Mouse (Mus musculus) central nervous system, embryonic 11.5 days (tissue): ENCODE results near the gene Agfg2. TPM values are rescaled to one million over a fixed set of nuclear protein-coding genes. Genes with fewer than 3 reads are reported as not detected.

ENCODE experiments used
- polyA plus RNA-seq: library from polyadenylated mRNA; depleted of rRNA; stranded (reverse); fragments of >200 nt; gene quantifications from 2 replicates; pipeline ENCODE4 v1.2.3, GENCODE M21; 2012; rRNA removed

Gene Agfg2
- polyA plus RNA-seq, result 17.6 and 35.0 TPM in 2 replicates

GRCm38 (mm10) chr5:137684294-137685123 is at the start of gene Agfg2:
Gene Agfg2 (minus strand): TSS chr5:137684726.

GRCm38 (mm10) chr5:137645652-137646091 is 38.9 kb downstream of the Agfg2 start, which contains the start of gene Irs3:
Gene Irs3 (minus strand): TSS chr5:137645714.

GRCm38 (mm10) chr5:137641054-137641453 is 43.5 kb downstream of the Agfg2 start, which contains the start of gene Sap25:
Gene Sap25 (plus strand): TSS chr5:137641334.

GRCm38 (mm10) chr5:137628498-137629305 is 55.8 kb downstream of the Agfg2 start, which contains the start of the genes Fbxo24, Lrch4 and Gm20605:
Gene Fbxo24 (minus strand): TSS chr5:137629002.
Gene Lrch4 (plus strand): TSS chr5:137629121.
Gene Gm20605 (plus strand): TSS chr5:137629175.

GRCm38 (mm10) chr5:137613550-137613949 is 71.0 kb downstream of the Agfg2 start, which contains the start of gene Pcolce:
Gene Pcolce (minus strand): TSS chr5:137613784.

GRCm38 (mm10) chr5:137600619-137601364 is 83.7 kb downstream of the Agfg2 start, which contains the start of gene Mospd3:
Gene Mospd3 (minus strand): TSS chr5:137601058.

Other genes starting within 250 kb of the Agfg2 start
- 0.20 and 0.22 TPM in 2 replicates for gene Zan, start 207.7 kb downstream of the Agfg2 start, polyA plus RNA-seq
- 37.8 and 38.1 TPM in 2 replicates for gene Pop7, start 182.2 kb downstream of the Agfg2 start, polyA plus RNA-seq
- 49.3 and 96.6 TPM in 2 replicates for gene Gigyf1, start 166.2 kb downstream of the Agfg2 start, polyA plus RNA-seq
- 0.14 and 0.25 TPM in 2 replicates for gene Epo, start 151.5 kb downstream of the Agfg2 start, polyA plus RNA-seq
- 496 and 503 TPM in 2 replicates for gene Gnb2, start 151.2 kb downstream of the Agfg2 start, polyA plus RNA-seq
- 35.3 and 37.2 TPM in 2 replicates for gene Actl6b, start 131.2 kb downstream of the Agfg2 start, polyA plus RNA-seq
- 4.9 and 5.7 TPM in 2 replicates for gene Tfr2, start 114.9 kb downstream of the Agfg2 start, polyA plus RNA-seq
- gene Mospd3, start 83.7 kb downstream of the Agfg2 start, polyA plus RNA-seq, result 31.8 and 36.3 TPM in 2 replicates
- 56.3 and 103 TPM in 2 replicates for gene Pcolce, start 70.9 kb downstream of the Agfg2 start, polyA plus RNA-seq
- 0.35 and 0.37 TPM in 2 replicates for gene Fbxo24, start 55.7 kb downstream of the Agfg2 start, polyA plus RNA-seq
- 24.1 and 30.8 TPM in 2 replicates for gene Lrch4, start 55.6 kb downstream of the Agfg2 start, polyA plus RNA-seq
- gene Gm20605, start 55.6 kb downstream of the Agfg2 start, polyA plus RNA-seq, result 16.3 and 21.2 TPM in 2 replicates
- 29.4 and 31.0 TPM in 2 replicates for gene Sap25, start 43.4 kb downstream of the Agfg2 start, polyA plus RNA-seq
- gene Irs3, start 39.0 kb downstream of the Agfg2 start, polyA plus RNA-seq, result 0.11 and 0.15 TPM in 2 replicates
- gene Nyap1, start 56.9 kb upstream of the Agfg2 start, polyA plus RNA-seq, result 40.0 and 67.1 TPM in 2 replicates
- gene Tsc22d4, start 61.0 kb upstream of the Agfg2 start, polyA plus RNA-seq, result 35.3 and 42.8 TPM in 2 replicates
- gene Ppp1r35, start 94.1 kb upstream of the Agfg2 start, polyA plus RNA-seq, result 45.8 and 159 TPM in 2 replicates
- 35.3 and 36.9 TPM in 2 replicates for gene Mepce, start 102.9 kb upstream of the Agfg2 start, polyA plus RNA-seq
- gene Zcwpw1, start 103.1 kb upstream of the Agfg2 start, polyA plus RNA-seq, result 18.1 and 26.0 TPM in 2 replicates
- gene Pilra, start 151.6 kb upstream of the Agfg2 start, polyA plus RNA-seq, result 0.27 and 0.35 TPM in 2 replicates
- gene Pilrb1, start 173.4 kb upstream of the Agfg2 start, polyA plus RNA-seq, result 0.02 and 0.12 TPM in 2 replicates
- 0.09 and 0.24 TPM in 2 replicates for gene Pilrb2, start 187.1 kb upstream of the Agfg2 start, polyA plus RNA-seq
- gene Cyp3a13, start 236.9 kb upstream of the Agfg2 start, polyA plus RNA-seq, result 0.02 and 0.08 TPM in 2 replicates